ENCODE assay signal across 8 mouse cellular contexts in the genomic region with DNA sequence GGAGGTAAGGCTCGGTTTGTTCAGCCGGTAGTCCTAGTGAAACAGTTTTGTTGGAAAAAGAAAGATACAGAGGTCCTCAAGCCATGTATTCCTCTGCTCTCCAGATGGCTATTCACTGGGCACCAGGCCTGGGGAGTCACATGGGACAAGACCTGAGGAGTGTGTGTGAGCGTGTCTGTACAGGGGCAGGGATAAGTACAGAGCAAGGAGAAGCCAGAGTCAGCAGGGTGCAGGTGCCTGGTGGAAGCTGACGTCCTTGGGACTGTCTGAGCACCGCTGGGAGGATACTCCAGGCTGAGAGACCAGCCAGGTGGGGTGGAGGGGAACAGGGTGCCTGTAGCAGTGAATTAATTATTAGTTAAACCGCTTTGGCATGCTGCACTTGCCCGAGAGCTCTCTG. TPM values are rescaled to one million over a fixed set of nuclear protein-coding genes. Genes with fewer than 3 reads are reported as not detected.
DNase-seq lines count a peak whose midpoint lies in the region; ATAC-seq and TF ChIP-seq lines count a peak whose summit lies in the region.

No protein-coding gene starts in this region.

- no peaks in the 10 kb centered on the region for H3K27me3 ChIP-seq in lung, embryonic 16.5 days (ENCODE audit: control insufficient read depth, insufficient read depth, low read depth, low read length)
- no peaks in the 10 kb centered on the region for H3K27me3 ChIP-seq in forebrain, embryonic 10.5 days (ENCODE audit: poor library complexity, severe bottlenecking)

- H3K36me3 ChIP-seq in lung, embryonic 16.5 days (ENCODE audit: control insufficient read depth, insufficient read depth, low read length) = no peaks in the 10 kb centered on the region
- H3K36me3 ChIP-seq in forebrain, embryonic 10.5 days (replicated peaks) = peaks cover 92% of the 10 kb centered on the region

- 69% methylated on average over 7 of the region's 7 CpGs for WGBS in lung, embryonic 16.5 days
- 91% methylated on average over 7 of the region's 7 CpGs for WGBS in forebrain, embryonic 10.5 days
- 55% methylated on average over 7 of the region's 7 CpGs for WGBS in olfactory bulb, adult 2 months

- DNase-seq in lung, postnatal 14 days = no peak
- no peak for DNase-seq in forebrain, embryonic 10.5 days (ENCODE audit: extremely low spot score, low spot score)
- peak; percentile 77 for DNase-seq in kidney, postnatal 10 days
- DNase-seq in layer of hippocampus, adult 11-12 months (ENCODE audit: low spot score) = no peak
- no peak for DNase-seq in urinary bladder, adult 2 months (ENCODE audit: low spot score)
- DNase-seq in embryo, embryonic 11 days = no peak

- TF ChIP-seq POLR2A in olfactory bulb, adult 2 months (IDR thresholded peaks at IDR 0.05; ENCODE audit: insufficient read depth, low read depth, low read length) = no peak

- peaks cover 10% of the 10 kb centered on the region for H3K4me1 ChIP-seq in lung, embryonic 16.5 days (replicated peaks; ENCODE audit: control insufficient read depth, insufficient read depth, low read length)
- H3K4me1 ChIP-seq in forebrain, embryonic 10.5 days = peaks cover 23% of the 10 kb centered on the region
- H3K4me1 ChIP-seq in olfactory bulb, adult 2 months (ENCODE audit: control insufficient read depth, insufficient read depth, low read length) = peaks cover 10% of the 10 kb centered on the region; the same call in 1 of the 2 replicates

- H3K4me2 ChIP-seq in lung, embryonic 16.5 days (ENCODE audit: low read depth, low read length) = no peak overlapping the region

- no peak overlapping the region for H3K4me3 ChIP-seq in lung, embryonic 16.5 days (ENCODE audit: low read length)
- H3K4me3 ChIP-seq in forebrain, embryonic 10.5 days = no peak overlapping the region
- H3K4me3 ChIP-seq in olfactory bulb, adult 2 months (ENCODE audit: insufficient read depth, low read depth, low read length) = no peak overlapping the region

- peak; percentile 61 for ATAC-seq in lung, embryonic 16.5 days (ENCODE audit: low read depth)

- H3K9me3 ChIP-seq in lung, embryonic 16.5 days (ENCODE audit: control insufficient read depth, low read length) = no peaks in the 10 kb centered on the region
- H3K9me3 ChIP-seq in forebrain, embryonic 10.5 days = no peaks in the 10 kb centered on the region

- no peak overlapping the region for H3K9ac ChIP-seq in lung, embryonic 16.5 days (ENCODE audit: low read length)

- peak overlapping the region; percentile 27 for H3K27ac ChIP-seq in lung, embryonic 16.5 days (ENCODE audit: low read length)
- peak overlapping the region; percentile 80; the same call in 1 of the 2 replicates for H3K27ac ChIP-seq in forebrain, embryonic 10.5 days
- H3K27ac ChIP-seq in olfactory bulb, adult 2 months (ENCODE audit: insufficient read depth, low read depth, low read length) = 0 out of 2 replicates have a peak overlapping the region, but pooled peaks have one; percentile 6

- TF ChIP-seq CTCF in olfactory bulb, adult 2 months (IDR thresholded peaks at IDR 0.05; ENCODE audit: insufficient read depth, low read depth, low read length) = no peak

RNA-seq across cellular contexts. Expression of a gene that starts 10.7 kb away (rescaled TPM):
- 86.6 and 92.3 TPM in 2 replicates for polyA plus RNA-seq in lung, embryonic 16.5 days (2015; fragmentation: Nextera tagmentation; extraction: Ambion mirVana)
- polyA plus RNA-seq in forebrain, embryonic 10.5 days (2016; fragmentation: Nextera tagmentation; extraction: Ambion mirVana) = 110 and 111 TPM in 2 replicates
- not detected in 2 replicates for polyA plus RNA-seq in olfactory bulb, adult 2 months (2012; ENCODE audit: insufficient read depth, insufficient read length, low replicate concordance, missing spikeins)
- 20.4 and 28.2 TPM in 2 replicates for polyA plus RNA-seq in urinary bladder, adult 2 months (2012; rRNA removed)

RNA-seq across cellular contexts. Expression of a gene that starts 13.6 kb away (rescaled TPM):
- polyA plus RNA-seq in lung, embryonic 16.5 days (2015; fragmentation: Nextera tagmentation; extraction: Ambion mirVana) = 34.1 and 34.7 TPM in 2 replicates
- polyA plus RNA-seq in forebrain, embryonic 10.5 days (2016; fragmentation: Nextera tagmentation; extraction: Ambion mirVana) = 84.7 and 85.6 TPM in 2 replicates
- polyA plus RNA-seq in olfactory bulb, adult 2 months (2012; ENCODE audit: insufficient read depth, insufficient read length, low replicate concordance, missing spikeins) = not detected in 2 replicates
- 4.1 and 5.4 TPM in 2 replicates for polyA plus RNA-seq in urinary bladder, adult 2 months (2012; rRNA removed)

Comparison
In these comparisons a context has a peak if more than half of its experiments do, and no peak if none do; other contexts are left out.
1. H3K27ac ChIP-seq: peak in every context shown above with its lines; median percentile 80 in forebrain, embryonic 10.5 days; 27 in lung, embryonic 16.5 days; 6 in olfactory bulb, adult 2 months.